Mouse (Mus musculus): ENCODE measurements around the gene Cacna2d3.

Gene Cacna2d3

DNA sequence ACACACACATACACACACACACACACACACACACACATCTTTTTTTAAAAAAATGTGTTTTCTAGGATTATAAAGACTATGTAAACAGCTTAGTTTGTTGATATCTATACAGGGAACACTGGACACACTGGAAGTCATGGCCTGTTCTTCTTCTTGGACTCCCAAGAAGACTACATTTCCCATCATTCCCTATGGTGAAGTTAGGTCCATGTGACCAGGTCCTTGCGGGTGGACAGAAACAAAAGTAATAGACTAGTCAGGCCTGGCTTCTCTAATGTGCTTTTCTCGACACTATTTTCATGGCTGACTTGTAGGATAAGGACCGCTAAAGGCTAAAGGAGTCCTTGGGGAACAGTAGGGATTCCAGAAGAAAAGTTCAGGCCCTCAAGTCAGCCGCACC is 78.4 kb downstream of the Cacna2d3 start:
- in situ Hi-C loops (cut with MboI, MseI), result no loop called here

DNA sequence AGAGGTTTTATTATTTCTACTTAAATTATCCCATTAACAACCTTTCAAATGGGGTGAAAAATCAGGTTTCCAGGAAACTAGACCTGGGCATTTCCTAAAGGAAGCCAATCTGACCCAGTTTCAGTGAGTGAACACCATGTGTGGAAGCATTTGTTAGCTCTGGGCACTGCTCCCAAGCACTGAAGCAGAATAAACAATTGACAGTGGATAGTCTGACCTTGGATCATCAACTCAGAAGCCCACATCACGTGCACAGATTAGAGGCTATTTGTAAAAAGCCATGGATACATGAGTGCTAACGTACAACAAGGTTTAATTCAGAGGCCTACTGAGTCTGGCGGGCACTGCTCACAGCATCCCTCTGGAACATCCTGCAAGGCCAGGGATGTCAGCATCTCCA is 82.4 kb downstream of the Cacna2d3 start:
- in situ Hi-C loops (cut with MboI, MseI), result no loop called here

DNA sequence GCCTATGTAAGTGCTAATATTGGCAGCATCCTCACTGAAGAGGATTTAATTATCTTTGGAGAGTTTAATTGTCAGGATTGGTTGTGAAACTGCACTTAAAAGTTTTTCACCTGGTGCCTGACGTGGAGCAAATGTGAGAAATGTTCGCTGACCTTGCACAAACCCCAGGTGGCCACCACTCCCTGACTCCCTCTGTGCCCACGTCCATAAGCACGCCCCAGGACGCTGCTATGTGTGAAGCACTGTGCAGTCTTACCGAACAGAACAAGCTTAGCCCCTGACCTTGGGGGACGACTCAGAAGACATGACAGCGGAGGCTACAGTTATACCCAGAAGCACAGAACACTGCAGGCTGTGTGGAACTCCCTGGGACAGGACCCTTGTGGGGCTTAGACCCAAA is 93.5 kb downstream of the Cacna2d3 start:
- in situ Hi-C loops (cut with MboI, MseI), result no loop called here

DNA sequence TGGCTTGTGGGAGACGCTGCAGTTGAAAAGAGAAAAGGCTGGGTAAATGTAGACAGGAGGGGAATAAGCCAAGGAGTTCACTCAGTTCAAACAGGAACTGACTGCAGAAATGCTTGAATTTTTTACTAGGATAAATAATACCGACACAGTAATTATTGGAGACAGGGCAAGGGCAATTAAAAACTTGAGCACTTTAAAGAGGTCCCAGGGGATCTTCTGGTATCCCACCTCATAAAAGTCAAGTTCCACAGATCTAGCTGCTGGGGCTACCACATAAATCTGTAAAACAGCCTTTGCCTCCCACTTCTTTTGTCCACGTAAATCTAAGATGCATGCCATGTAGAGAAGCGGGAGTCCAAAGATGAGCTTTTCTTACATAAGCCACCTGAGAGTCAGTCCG is 109.2 kb downstream of the Cacna2d3 start:
- in situ Hi-C loops (cut with MboI, MseI), result no loop called here

DNA sequence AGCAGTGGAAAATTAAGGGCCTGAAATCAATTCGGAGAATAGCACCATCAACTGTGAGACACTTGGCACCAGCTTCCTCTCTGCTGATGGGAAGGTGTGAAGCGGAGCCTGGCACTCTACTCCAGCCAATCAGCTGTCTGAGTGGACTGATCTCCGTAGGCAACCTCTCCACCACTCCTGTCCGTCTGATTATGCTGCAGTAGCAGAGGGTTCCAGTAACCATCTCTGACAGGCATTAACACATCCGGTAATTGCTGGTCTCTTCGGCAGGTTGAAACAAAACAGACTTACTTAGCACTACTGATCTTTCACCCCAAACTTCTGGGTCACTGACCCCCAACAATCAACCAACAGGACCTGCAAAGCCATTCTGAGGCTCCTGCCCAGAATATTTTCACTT is 112.9 kb downstream of the Cacna2d3 start:
- in situ Hi-C loops (cut with MboI, MseI), result no loop called here

DNA sequence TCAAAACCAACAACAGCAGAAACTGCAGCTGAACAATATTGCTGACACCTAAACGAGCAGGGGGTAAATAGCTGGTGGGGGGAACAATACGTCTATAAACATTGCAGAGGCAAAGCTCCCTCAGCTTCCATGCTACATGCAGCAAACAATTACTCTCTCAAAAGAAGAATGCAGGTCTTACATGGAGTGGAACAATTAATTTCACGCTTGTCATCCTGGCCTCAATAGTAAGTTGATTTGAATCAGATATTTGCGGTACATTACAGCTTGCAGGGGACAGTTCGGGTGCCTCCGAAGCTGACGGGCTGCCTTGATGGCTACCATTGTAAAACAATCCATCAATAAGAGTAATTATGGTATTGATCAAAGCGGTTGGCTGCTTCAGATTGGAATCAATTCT is 122.2 kb downstream of the Cacna2d3 start:
- in situ Hi-C loops (cut with MboI, MseI), result no loop called here

DNA sequence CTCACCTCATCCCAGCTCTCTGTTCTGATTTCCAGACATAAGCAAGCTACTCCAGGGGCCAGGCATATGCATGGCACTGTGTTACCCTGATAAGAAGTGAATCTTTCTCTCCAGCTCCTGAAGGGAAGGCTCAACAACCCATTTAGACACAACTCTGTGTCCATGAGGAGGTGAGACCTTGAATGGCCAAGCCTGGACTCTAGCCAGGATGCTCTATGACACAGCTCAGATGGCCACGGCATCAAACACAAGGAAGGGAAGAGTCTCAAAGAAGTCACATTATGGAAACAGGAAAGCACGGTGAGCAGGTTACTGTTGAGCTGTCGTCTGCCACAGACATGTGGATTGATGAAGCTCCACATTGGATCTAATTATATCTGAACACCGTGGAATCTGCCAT is 128.8 kb downstream of the Cacna2d3 start:
- in situ Hi-C loops (cut with MboI, MseI), result no loop called here

DNA sequence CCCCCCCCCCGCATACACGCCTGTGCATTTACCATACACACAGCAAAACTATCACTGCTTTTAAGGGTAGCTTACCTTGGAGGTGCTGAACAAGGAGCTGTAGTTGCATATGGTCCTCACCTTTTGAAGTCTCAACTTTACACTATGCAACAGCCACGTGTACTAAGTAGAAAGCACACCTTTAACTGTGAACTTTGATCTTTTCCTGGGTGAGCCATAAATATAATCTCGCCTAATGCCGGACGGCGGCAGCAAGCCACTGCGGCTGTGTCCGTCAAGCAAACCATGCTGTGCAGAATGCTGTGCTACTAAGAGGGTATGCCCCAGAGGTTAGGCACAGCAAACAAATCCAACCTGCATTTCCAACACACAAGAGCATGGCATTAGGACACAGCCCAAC is 132.0 kb downstream of the Cacna2d3 start:
- in situ Hi-C loops (cut with MboI, MseI), result no loop called here

DNA sequence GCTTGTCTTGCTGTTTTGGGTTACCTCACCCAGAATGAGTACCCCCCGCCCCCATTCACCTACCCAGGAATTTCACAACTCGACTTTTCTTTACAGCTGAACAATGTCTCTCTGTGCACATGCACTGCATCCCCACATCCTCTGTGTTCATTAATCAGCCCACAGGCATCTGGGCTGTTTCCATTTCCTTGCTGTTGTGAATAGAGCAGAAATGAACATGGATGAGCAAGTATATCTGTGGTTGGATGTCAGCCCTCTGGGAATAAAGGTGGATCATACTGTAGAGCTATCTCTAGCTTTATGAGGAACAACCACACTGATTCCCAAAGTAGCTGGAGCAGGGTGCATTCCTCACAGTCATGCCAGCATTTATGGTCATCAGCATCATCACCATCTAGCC is 139.7 kb downstream of the Cacna2d3 start:
- in situ Hi-C loops (cut with MboI, MseI), result no loop called here

DNA sequence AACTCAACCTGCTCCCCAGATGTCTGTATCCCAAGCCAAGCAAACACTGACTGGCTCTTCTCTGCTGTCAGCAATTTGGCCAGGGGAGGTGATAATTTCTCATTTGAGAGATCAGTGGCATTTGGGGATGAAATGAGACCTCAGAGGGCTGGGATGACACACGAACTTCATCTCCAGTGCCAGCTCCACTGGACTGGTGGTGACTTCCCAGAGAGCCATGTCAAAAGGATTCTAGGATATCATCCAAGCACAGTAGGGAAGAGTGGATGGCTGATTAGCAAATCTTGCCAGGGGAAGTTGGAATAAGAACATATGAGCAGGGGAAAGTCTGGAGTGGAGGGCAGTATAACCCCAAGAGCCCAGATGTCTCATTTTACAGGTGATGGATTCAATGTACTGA is 143.9 kb downstream of the Cacna2d3 start:
- in situ Hi-C loops (cut with MboI, MseI), result no loop called here

DNA sequence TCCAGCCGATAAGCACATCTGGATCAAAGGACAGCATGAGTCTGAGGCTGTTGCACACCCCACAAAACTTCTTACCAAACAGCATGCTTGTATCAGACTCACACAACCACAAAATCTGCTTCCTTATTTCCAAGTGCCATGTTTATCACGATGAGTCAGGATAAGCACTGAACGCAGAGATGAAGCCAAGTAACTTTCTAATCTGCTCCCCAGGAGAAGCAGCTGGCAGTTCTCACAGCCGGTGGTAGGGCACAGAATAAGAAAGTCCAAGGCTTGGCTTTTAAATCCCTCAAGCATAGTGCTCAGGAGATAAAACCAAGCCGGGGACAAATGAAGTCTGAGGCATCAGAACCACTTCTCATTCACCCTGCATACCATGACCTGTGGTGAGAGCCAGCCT is 146.1 kb downstream of the Cacna2d3 start:
- in situ Hi-C loops (cut with MboI, MseI), result no loop called here

DNA sequence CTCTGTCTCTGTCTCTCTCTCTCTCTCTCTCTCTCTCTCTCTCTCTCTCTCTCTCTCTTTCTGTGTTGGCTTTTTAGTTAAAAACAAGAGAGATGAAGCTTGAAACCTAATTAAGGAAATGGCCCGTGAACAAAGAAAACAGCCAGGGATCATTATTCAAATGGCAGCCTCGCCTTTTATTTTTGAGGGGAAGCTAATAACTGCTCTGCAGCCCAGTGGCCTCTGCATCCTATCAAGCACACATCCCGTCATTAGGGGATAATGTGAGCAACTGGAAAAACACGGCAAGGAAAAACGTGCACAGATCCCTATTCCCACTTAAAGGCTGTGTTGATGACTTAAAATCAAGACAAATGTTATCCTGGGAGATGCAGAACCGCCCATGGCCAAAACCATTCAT is 159.0 kb downstream of the Cacna2d3 start:
- in situ Hi-C loops (cut with MboI, MseI), result no loop called here

DNA sequence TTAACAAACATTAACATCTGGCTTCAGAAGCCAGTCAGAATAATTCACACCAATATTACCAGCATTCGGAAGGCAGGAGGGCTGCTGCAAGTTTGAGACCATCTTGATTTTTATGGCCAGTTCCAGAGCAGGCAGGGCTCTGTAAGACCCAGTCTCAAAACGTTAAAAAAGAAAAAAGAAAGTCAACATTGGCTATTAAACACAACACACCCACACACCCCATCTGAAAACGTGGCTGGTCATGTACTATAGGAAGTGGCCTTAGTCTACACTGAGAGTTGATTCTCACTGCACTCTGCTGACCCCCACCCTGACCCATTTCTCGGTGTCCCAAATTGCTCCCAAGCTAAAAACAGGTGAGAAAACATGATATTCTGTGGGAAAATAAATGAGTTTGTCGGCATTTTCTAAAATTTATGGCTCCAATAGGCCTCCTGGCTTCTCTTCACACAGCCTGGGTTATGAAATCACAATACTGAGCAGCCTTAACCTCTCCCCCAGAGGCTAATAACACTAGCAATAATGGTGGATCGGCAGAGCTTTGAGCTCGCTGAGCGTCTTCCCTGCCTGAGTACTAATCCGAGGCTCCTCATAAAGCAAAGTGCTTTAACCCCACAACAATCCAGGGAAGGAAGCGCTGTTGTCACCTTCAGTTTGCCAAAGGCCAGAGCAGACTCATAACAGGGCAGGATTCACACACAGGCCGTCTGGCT is 160.4 kb downstream of the Cacna2d3 start:
- in situ Hi-C loops (cut with MboI, MseI), result no loop called here

DNA sequence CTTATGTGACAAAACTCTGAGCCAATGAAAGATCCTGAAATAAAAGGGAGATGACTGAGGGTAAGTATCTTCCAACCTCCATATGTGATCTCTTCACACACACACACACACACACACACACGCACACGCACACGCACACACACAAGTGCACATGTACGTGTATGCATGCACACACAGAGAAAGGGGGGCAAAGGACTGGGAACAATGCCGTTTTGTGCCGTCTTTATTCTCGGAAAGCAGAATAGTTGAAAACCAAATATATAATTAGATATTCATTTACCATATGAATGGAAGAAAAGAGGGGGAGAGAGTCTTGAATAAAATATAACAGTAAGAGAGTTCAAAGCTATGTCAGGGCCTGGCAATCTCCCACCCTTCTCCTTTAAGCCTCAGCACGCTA is 163.2 kb downstream of the Cacna2d3 start:
- in situ Hi-C loops (cut with MboI, MseI), result no loop called here

DNA sequence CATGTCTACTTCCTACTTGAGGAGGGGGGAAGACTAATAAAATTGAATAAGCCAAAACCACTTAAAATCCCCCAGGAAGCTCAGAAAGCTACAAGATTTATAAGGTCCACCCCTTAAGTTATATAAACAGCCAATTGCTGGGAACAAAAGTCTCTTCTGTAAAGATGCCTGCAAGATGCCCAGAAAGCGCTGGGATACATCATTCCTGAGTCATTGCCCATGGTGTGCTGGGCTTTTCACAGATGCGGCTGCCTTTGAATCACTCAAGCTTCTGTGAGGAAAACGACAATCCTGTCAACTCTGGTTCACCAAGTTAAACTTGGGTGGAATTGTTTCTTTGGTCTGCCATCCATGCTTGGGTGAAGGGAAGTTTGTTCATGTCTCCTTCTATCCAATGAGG is 165.5 kb downstream of the Cacna2d3 start:
- in situ Hi-C loops (cut with MboI, MseI), result no loop called here

DNA sequence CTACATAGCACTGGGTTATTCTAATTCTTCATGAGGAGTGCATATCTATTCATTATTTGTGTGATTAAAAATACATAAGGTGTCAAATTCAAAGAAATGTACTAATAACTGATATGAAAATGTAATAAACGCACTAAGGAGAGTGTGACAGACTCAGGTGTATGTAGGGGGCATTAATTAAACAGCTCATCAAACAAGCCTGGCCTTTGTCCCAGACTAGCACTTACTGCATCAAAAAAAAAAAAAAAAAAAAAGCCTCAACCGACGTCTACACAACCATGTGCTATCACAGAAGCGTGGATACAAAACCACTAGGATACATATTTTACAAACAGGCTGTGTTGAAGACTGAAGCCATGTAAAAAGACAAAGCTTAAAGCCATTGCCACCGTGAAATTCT is 169.2 kb downstream of the Cacna2d3 start:
- in situ Hi-C loops (cut with MboI, MseI), result no loop called here

DNA sequence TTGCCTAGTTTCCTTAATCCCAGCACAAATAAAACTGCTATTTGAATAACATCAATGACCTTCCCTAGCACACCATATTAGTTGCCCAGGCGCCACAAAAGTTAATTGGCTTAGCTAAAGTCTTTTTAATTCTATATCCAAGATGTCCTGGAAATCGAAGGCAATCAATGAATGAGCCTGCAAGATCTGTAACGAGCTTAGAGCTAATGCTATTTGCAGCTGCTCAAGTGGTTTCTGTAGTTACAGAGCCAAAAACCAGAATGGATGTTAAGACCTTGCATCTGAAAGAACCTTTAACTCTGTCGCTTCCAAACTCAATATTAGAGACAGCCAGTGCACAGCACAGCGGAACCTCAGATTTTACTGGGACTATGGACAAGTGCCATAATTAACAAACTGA is 173.0 kb downstream of the Cacna2d3 start:
- in situ Hi-C loops (cut with MboI, MseI), result no loop called here

DNA sequence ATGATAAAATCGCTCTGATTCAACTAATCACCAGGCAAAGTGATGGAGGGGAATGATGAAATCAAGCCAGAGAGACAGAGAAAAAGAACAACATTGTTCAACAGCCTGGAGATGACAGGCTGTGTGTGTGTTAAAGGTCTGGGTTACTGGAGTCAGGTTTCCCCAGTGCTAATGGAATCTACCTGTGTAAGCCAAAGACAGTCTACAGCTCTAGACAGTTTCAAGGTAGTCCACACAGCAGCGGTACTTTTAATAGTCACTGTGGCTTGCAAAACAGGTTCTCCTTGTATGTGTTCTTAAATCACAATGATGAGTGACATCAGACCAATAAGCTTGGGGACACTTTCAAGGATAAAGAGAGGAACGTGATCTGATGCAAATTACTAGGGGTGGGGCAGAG is 191.1 kb downstream of the Cacna2d3 start:
- in situ Hi-C loops (cut with MboI, MseI), result no loop called here

DNA sequence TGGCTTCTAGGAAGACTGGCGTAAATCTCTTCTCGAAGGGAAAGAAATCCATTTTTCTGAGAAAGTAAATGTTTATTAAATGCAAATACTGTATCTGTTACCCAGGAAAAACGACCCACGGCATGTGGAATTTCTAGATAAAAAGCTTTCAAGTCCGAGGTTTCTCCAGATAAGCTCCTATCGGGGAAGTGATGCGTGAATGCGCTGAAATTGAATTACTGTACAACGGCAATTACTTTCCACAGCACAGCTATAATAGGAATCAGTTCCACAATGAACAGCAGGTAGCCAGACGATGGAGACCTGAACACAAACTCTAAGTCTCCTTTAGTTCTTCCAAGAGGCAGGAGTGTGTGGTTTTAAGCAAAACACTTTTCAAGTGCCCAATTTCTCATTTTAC is 193.0 kb downstream of the Cacna2d3 start:
- in situ Hi-C loops (cut with MboI, MseI), result no loop called here

DNA sequence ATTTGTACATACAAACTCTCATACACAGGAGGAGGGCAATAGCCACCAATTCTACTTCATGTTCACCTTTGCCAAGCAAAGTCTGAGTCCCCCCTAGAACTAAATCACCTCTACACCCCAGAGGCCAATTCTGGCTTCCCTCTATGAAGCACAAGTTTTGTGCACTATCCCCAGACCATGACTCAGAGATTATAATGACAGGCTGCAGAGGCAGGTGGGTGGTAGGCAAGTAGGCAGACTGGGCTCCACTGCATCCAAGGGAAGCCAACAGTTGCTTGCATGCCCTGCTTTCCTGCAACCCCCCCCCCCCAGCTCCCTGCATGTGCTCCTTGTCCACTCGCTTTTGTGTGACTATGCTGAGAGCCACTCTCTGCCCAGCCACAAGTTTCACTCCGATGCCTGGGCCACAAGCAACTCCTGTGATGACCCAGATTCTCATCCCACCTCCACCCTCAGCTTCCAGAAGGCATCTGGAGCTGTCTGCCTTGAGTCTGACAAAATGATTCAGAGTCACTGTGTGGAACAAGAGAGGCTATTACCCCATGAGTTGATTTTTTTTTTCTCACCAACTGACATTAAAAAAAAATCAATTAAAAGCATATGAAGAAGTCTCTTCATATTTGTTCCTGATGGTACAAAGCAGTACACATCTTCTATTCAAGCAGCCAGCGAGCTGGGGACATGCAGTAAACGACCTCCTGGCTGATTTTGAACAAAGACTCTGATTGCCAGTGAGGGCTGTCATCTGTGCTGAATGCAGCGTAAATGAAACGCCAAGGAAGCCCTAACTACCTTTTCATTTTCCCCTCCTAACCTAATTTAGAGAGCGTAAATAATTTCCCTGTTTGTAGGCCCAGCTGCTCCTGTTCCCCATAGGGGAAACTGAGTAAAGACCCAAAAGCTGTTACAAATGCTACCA is 201.7 kb downstream of the Cacna2d3 start:
- in situ Hi-C loops (cut with MboI, MseI), result no loop called here

DNA sequence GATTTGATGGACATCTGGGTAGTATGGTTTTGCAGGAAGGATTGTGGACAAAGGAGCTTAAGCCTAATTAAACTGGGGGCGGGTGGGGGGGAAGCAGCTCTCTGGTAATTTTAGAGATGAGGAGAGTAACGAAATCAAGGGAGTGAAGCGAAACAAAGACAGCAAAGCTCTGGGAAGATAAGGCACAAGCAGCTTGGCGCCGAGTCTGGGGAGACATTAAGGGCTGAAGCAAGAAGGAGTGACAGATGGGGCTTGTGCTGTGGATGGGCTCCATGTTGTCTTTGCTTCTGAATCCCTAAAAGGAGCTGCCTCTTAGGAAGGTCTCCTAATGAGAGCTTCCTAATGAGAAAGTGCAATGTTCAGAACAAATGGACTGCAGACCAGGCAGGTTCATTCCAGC is 219.0 kb downstream of the Cacna2d3 start:
- in situ Hi-C loops (cut with MboI, MseI), result no loop called here

DNA sequence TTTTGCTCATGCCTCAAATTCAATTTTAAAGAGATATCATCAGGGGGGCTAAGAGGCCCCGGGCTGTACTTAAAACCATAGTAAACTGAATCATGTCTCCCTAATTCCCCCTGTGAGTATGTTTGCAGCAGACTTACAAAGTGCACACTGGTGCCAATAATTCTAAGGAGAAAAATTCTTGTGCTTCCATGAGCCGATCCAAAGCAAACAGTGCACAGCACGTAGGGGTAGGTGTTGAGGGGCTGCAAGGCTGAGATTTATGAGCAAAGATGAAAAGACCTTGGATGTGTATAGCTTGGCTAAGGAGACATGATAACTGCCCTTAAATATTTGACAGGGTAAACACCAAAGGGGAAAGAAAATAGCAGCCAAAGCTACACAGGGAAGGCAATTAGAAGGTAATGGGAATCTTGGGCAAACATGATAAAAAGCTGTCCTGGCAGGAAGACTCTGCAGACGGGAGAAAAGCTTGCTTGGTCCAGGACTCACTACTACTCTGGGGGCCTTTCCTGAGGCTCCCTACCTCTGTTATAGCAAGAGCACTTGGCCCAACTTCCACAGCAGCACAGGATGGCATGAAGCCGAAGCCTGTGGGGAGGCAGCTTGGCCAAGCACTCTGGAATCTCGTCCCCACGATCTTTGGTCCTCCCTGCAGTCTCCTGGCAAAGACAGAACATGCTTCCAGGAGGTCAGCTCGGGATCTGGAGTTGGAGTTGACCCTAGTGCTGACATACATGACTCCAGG is 222.9 kb downstream of the Cacna2d3 start:
- in situ Hi-C loops (cut with MboI, MseI), result no loop called here

DNA sequence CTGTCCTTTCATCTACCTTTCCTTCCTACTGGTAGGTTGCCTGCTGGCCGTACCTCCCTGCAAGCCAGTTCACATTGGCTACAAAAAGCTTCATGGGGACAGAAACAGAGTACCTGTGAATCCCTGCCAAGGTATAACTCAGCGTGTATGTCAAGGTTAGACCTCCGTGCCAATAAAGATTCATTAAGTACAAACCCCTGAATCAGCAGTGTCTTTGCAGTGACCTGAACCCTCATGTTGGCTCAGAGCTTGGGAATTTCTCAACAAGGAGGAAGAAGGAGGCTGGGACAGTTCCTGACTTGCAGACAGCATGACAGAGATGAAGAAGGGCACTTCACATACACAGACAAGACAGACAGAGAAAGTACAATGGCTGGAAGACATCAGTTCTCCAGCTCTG is 225.1 kb downstream of the Cacna2d3 start:
- in situ Hi-C loops (cut with MboI, MseI), result no loop called here

Measured in T-helper 1 cell (primary cell).